Mouse (Mus musculus) ES-E14 (cell line): ENCODE data around the gene Naa16. TPM values are rescaled to one million over a fixed set of nuclear protein-coding genes. Genes with fewer than 3 reads are reported as not detected.

ENCODE experiments used
- DNase-seq: peaks from one replicate; pipeline ENCODE4 v3.0.0-alpha.2; 2013; ENCODE audit warnings: low read depth, low spot score
- H3K27ac ChIP-seq: 2 replicates; pipeline ENCODE4 v1.5.1; 2012; ENCODE audit warnings: low read depth, mild to moderate bottlenecking, low read length, moderate library complexity, mixed read lengths; ENCODE audit not compliant: poor library complexity, insufficient read depth, severe bottlenecking
- H3K36me3 ChIP-seq: 2 replicates; pipeline ENCODE4 v1.6.1; 2012; ENCODE audit warnings: mild to moderate bottlenecking, low read length, moderate library complexity, mixed read lengths; ENCODE audit not compliant: control insufficient read depth, poor library complexity, insufficient read depth, severe bottlenecking
- H3K4me1 ChIP-seq, 2 experiments: fragments of 150-350 bp in 1 of 2; sonication (generic) in 1 of 2; 2 replicates each; pipeline ENCODE4 v1.6.1; 2012; ENCODE audit warnings: low read length in 2 of 2, mild to moderate bottlenecking in 1 of 2, mixed read lengths in 1 of 2; ENCODE audit not compliant: control insufficient read depth in 2 of 2, insufficient read depth in 2 of 2, poor library complexity in 1 of 2
- H3K4me3 ChIP-seq, 2 experiments: fragments of 150-350 bp in 1 of 2; sonication (generic) in 1 of 2; 2 replicates each; pipeline ENCODE4 v1.5.1; 2012; ENCODE audit warnings: low read length in 2 of 2, low read depth in 1 of 2, mild to moderate bottlenecking in 1 of 2, mixed read lengths in 1 of 2; ENCODE audit not compliant: insufficient read depth in 1 of 2, poor library complexity in 1 of 2, severe bottlenecking in 1 of 2
- H3K9ac ChIP-seq: 2 replicates; pipeline ENCODE4 v1.6.1; 2012; ENCODE audit warnings: low read depth, mild to moderate bottlenecking, low read length, mixed read lengths; ENCODE audit not compliant: poor library complexity, insufficient read depth, severe bottlenecking
- H3K9me3 ChIP-seq: fragments of 150-350 bp; sonication (generic); 2 replicates; pipeline ENCODE4 v1.6.1; 2012; ENCODE audit warnings: low read depth, mild to moderate bottlenecking, low read length; ENCODE audit not compliant: control insufficient read depth, insufficient read depth
- CHD2 ChIP-seq: IDR thresholded peaks from 2 replicates; pipeline ENCODE4 v1.6.1; 2014; ENCODE audit warnings: mild to moderate bottlenecking, low read depth, low read length, inconsistent platforms
- HCFC1 ChIP-seq: IDR thresholded peaks from 2 replicates; pipeline ENCODE4 v1.6.1; 2012; ENCODE audit warnings: low read length, inconsistent platforms, borderline replicate concordance; ENCODE audit not compliant: insufficient read depth
- MAFK ChIP-seq: IDR thresholded peaks from 2 replicates; pipeline ENCODE4 v1.6.1; 2014; ENCODE audit warnings: mild to moderate bottlenecking, low read depth, low read length, inconsistent platforms; ENCODE audit not compliant: insufficient read depth
- ZC3H11A ChIP-seq: IDR thresholded peaks from 2 replicates; pipeline ENCODE4 v1.6.1; 2012; ENCODE audit warnings: low read depth, mild to moderate bottlenecking, inconsistent platforms, low read length, borderline replicate concordance
- ZNF384 ChIP-seq: IDR thresholded peaks from 2 replicates; pipeline ENCODE4 v1.6.1; 2012; ENCODE audit warnings: low read depth, low read length, inconsistent platforms
- in situ Hi-C, 2 experiments: fragments of 600-800 bp; cut with MboI; formaldehyde crosslinking; loops; one replicate each; pipeline ENCODE4 v1.15.1; 2025; ENCODE audit warnings: low sequenced_read_pairs in 2 of 2, inconsistent platforms in 1 of 2; ENCODE audit not compliant: unreplicated experiment in 2 of 2
- total RNA-seq: library from RNA; depleted of rRNA; stranded (reverse); fragments of 300-350 nt; gene quantifications from 2 replicates; pipeline ENCODE4 v1.2.3, GENCODE M21; 2012

The Naa16 gene
- total RNA-seq, 1 experiment = 13.5 TPM

DNA sequence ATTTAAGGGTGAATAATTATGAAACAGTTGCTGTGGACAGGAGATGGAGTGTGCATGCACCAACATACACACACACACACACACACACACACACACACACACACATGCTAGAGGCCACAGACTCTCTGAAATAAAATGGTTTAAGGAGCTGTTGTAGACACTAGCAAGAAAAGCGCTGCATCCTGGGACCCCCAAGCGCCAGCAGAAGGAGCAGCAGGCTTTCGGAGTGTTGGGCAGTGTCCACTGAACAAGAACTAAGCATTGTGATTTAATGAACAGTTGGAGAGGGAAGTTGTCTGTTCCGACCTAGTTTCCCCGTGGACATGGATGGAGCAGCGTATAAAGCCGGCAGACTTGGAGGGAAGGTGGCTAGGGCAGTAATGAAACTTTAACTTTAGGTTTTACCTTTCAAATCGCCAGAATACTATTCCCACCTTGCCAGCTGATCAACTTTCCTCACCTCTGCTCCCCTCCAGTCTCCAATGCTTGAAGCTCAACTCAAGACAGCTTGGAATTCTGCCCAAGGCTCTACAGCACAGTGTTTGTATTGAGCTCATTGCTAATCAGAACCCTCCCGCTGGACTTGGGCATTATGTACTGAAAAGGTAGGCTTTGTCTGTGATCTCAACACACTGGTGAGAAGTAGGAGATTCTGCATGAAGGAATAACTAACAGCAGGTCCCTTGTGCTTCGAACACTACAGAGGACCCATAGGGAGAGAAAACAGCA lies 66.3 kb downstream of the Naa16 start:
- H3K36me3 ChIP-seq = no peaks in the 10 kb centered on the region
- no peaks in the 10 kb centered on the region for H3K4me1 ChIP-seq
- DNase-seq = no peak
- no peak overlapping the region for H3K4me3 ChIP-seq
- no peak overlapping the region for H3K9ac ChIP-seq
- in situ Hi-C loops = loop anchor here (25.0 kb wide), 1 partner anchor 187 kb away; no protein-coding TSS in a partner anchor
- H3K9me3 ChIP-seq = no peaks in the 10 kb centered on the region
- TF ChIP-seq MAFK (no peak), HCFC1 (no peak), ZNF384 (no peak), CHD2 (no peak), ZC3H11A (no peak)
- no peak overlapping the region for H3K27ac ChIP-seq

DNA sequence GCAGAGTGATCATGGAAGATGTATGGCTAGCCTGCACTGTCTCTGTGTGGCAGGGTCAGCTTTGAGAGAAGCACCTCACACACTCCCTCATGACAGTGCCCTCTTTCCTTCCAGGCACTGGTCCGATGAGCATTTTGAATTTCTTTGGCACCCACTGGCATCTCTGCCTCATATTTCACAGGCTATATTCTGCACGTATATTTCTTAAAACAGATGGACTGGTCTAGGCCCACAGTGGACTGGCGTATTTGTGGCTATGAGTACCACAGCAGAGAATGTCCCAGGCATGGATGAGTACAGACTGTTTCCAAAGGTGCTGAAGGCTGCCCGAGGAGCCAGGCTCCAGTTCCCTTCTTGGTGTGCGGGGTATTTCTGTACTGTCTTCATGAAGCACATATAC lies 68.7 kb downstream of the Naa16 start:
- DNase-seq = no peak
- Histone ChIP-seq H3K9me3 (no peaks in the 10 kb centered on the region), H3K9ac (no peak overlapping the region), H3K4me3 (no peak overlapping the region), H3K36me3 (no peaks in the 10 kb centered on the region), H3K27ac (no peak overlapping the region), H3K4me1 (no peaks in the 10 kb centered on the region)
- in situ Hi-C loops = loop anchor here (25.0 kb wide), 1 partner anchor 185 kb away; no protein-coding TSS in a partner anchor
- no peak for TF ChIP-seq ZC3H11A
- no peak for TF ChIP-seq MAFK
- no peak for TF ChIP-seq CHD2
- TF ChIP-seq HCFC1 = no peak
- no peak for TF ChIP-seq ZNF384

DNA sequence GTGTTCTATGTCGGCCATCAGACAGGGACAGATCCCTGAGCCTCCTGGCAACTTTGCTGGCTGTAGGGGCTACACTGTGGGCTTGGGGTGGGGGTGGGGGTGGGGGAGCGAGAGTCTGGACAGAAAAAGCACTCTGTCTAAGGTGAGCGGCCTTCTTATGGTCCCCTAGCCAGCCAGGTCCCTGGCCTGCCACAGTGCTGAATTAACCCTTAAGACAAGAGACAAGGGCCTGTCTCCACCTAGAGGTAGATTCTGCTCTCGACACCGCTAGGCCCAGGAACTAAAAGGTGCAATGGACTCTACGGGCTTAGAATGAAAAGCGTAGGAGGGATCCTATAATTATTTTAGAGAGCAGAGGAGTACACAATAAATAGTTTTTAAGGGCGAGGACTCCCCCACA lies 69.4 kb downstream of the Naa16 start:
- Histone ChIP-seq H3K36me3 (no peaks in the 10 kb centered on the region), H3K9me3 (no peaks in the 10 kb centered on the region), H3K9ac (no peak overlapping the region), H3K27ac (no peak overlapping the region), H3K4me3 (no peak overlapping the region), H3K4me1 (no peaks in the 10 kb centered on the region)
- in situ Hi-C loops = loop anchor here (25.0 kb wide), 1 partner anchor 184 kb away; no protein-coding TSS in a partner anchor
- peak; percentile 62; the same call in 1 of the 2 replicates for TF ChIP-seq ZC3H11A
- no peak for TF ChIP-seq HCFC1
- no peak for DNase-seq

- TF ChIP-seq CHD2 (no peak), HCFC1 (no peak), ZNF384 (no peak), MAFK (no peak), ZC3H11A (no peak)
- Histone ChIP-seq H3K36me3 (no peaks in the 10 kb centered on the region), H3K4me1 (no peaks in the 10 kb centered on the region), H3K9ac (no peak overlapping the region), H3K27ac (no peak overlapping the region), H3K9me3 (no peaks in the 10 kb centered on the region), H3K4me3 (no peak overlapping the region)
- in situ Hi-C loops = loop anchor here (25.0 kb wide), 1 partner anchor 180 kb away; no protein-coding TSS in a partner anchor
- DNase-seq = no peak
These were observed 73.0 kb downstream of the Naa16 start for GRCm38 (mm10) chr14:79317602-79318001.

- H3K4me3 ChIP-seq = no peak overlapping the region
- TF ChIP-seq HCFC1 (no peak), CHD2 (no peak), MAFK (no peak), ZC3H11A (no peak), ZNF384 (no peak)
These were observed 74.7 kb downstream of the Naa16 start for GRCm38 (mm10) chr14:79315877-79316276.

More at GRCm38 (mm10) chr14:79315877-79316276, 74.7 kb downstream of the Naa16 start:
- H3K9me3 ChIP-seq = no peaks in the 10 kb centered on the region
- H3K27ac ChIP-seq = no peak overlapping the region
- no peaks in the 10 kb centered on the region for H3K4me1 ChIP-seq
- H3K9ac ChIP-seq = no peak overlapping the region
- DNase-seq = no peak
- in situ Hi-C loops = loop anchor here (25.0 kb wide), 1 partner anchor 179 kb away; no protein-coding TSS in a partner anchor
- no peaks in the 10 kb centered on the region for H3K36me3 ChIP-seq
